Mouse (Mus musculus): Measurements from ENCODE around the gene Pon1.

Pon1 gene

DNA sequence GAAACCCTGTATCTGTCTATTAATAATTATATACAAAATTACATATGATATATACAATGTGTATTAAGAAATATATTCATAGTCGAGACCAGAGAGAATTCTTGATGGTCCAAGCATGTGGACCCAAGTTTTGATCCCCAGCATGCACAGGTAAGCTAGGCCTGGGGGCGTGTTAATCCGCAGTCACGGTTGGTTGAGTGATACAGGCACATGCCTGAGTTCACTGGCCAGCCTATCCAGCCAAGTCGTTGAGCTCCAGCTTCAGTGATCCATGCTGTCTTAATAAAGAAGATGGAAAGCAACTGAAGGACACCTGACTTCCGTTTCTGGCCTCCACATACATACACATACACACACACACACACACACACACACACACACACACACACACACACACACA, 57.7 kb downstream of the Pon1 start:
- no peak for DNase-seq (ENCODE audit: low spot score in 2 of 2)

DNA sequence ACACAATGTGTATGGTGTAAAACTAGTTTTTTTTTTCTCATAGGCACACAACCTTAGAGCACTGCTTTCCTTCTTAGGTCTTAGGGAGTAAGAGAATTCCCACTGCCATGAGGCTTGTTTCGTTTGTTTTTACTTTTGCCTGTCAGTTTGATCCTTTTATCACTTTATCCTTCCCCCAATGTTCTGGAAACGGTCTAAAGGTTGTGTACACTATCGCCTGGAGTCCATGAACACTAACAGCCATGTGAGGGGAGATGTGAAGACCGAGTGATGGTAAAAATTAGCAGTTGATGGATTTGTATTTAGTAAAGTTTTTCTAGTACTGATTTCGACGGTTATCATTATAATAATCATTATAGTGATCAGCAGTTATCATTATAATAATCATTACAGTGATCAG, 58.8 kb downstream of the Pon1 start:
- DNase-seq (ENCODE audit: low spot score in 2 of 2): no peak

- DNase-seq (ENCODE audit: low spot score in 2 of 2): peak in 1 of 2 experiments; percentile 38
Measured at GRCm38 (mm10) chr6:5129364-5130093, 64.2 kb downstream of the Pon1 start.

- no peak for DNase-seq (ENCODE audit: low spot score in 2 of 2)
Measured at GRCm38 (mm10) chr6:5120229-5120628, 73.5 kb downstream of the Pon1 start.

GRCm38 (mm10) chr6:5119181-5119910, 74.4 kb downstream of the Pon1 start:
- DNase-seq (ENCODE audit: low spot score in 2 of 2): peak in 1 of 2 experiments; percentile 48

Measured in spleen, postnatal 4 days (tissue).